Mouse (Mus musculus) adrenal gland, adult 8-10 months (tissue): ENCODE measurements around the gene Tomm40l. TPM values are rescaled to one million over a fixed set of nuclear protein-coding genes. Genes with fewer than 3 reads are reported as not detected.

Experiments used
- DNase-seq: peaks from one replicate; pipeline ENCODE4 v3.0.0; 2022
- total RNA-seq, 4 experiments: library from RNA; stranded (reverse); gene quantifications; 2 replicates each; pipeline ENCODE4 v1.2.4; 2022

Tomm40l gene
- total RNA-seq, 4 experiments from 2014 or later: 39.1 to 49.2 (median 46.0) TPM

DNA sequence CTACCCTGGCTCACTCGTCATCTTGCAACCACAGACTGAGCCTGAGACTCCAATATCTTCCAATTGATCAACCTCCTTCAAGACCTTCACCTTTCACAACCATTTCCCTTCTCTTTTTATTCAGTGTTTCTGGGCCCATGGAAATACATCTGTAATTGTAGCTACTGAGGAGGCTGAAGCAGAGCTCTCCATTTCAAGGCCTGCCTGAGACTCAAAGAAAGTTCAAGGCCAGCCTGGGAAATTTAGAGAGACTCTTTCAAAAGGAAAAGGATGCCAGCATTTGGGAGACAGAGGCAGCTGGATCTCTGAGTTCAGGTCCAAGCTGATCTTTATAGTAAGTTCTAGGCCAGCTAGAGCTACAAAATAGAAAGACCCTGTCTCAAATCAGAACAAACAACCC, 5.6 kb upstream of the Tomm40l start:
- DNase-seq: no peak

- DNase-seq: no peak
Observed at GRCm38 (mm10) chr1:171226780-171227179, 4.5 kb upstream of the Tomm40l start.

DNA sequence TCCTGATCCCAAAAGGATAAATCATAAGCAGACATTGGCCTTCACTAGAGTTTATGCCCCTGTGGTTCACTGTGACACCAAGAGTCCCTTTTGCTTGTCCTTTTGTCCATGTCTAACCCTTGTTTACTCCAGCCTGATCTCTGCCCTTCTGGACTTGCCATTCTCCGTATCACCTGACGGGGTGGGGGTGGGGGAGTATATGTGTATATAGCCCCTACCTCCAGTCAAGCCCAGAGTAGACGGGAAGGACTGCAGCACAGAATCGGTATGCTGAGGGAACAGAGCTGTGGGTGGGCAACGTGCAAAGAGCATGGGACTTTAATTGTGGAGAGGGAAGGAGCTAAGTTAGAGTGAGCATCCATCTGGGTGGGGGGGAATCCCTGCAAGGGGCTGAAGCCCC, 2.5 kb upstream of the Tomm40l start, which contains the start of gene Apoa2:
Gene Apoa2 (plus strand): TSS at position 198 of the 400 bp plus-strand sequence.
- DNase-seq: no peak

DNA sequence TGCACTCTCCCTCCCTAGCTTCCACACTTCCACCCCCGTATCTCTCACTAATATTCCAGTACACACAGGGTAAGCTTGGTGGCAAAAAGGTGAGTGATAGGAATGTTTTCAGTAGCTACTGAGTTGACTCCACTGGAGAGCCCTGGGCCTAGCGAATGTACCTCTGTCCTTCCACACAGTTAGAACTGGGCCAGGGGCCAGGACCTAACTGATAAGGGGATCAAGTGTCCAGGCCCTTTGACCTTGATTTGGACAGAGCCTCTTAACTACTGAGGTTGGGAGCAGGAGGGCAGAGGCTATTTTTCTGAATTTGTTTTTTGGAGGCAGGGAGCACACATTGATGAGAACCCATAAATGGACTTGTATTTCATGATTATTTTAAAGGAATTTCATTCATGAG, 1.5 kb upstream of the Tomm40l start:
- peak; percentile 82 for DNase-seq

DNA sequence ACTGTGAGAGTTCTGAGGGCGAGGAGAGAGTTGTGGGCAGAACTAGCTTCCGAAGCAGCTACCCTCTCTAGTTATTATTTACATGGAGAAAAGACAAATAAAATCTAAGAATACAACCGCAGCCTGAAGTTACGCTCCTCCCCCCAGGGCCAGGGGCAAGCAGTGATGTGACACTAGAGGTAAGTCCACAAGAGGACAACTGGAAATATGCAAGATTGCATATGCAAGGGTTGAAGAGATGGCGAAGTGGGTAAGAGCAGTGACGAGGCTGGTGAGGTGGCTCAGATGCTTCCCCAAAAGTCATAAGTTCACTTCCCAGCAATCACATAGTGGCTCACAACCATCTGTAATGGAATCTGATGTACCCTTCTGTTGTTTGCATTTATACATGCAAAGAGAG, 854 bp upstream of the Tomm40l start:
- DNase-seq: no peak

- DNase-seq: no peak
Observed at GRCm38 (mm10) chr1:171221281-171222193, 777 bp downstream of the Tomm40l start.

DNA sequence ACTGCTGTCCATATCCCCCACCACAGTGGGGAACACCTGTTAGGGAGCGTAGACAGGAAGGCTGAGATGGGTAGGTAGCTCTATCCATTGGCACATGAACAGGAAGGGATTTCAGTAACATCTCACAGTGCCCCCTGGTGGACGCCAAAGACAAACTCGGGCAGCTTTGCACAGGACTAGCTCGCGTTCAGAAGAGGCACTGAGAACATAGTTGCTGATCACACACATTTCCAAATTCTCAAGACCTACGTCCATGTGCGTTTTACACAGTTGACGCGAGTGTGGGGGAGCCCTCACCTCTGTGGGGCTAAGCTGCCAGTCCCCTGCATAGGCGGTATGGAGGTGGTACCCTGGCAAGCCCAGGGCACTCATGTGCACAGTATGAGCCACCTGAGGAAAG, 1.4 kb downstream of the Tomm40l start:
- DNase-seq: peak; percentile 78

DNA sequence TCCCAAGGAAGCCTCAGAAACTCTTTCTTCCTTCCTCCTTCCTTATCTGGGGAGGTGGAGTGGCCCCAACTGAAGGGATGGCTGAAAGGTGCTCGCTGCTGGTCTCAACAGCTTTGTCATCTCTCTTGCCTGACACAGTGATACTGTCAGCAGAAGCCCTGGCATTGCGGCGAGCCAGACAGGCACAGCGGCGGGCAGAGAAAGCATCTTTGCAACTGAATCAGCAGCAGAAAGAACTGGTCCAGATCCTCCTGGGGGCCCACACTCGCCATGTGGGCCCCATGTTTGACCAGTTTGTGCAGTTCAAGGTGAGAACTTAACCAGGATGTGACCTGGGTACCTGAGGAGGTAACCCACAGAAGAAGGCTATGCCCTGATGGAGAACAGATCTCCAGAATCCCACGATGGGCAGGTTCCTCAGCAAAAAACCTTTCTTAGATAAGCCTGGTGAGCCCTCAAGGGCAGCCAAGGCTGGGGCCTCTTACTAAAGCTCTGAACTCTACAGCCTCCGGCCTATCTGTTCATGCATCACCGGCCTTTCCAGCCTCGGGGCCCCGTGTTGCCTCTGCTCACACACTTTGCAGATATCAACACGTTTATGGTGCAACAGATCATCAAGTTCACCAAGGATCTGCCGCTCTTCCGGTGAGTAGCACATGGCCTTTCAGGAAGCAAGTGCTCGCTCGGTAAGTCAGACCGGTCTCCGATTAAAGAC, 5.9 kb downstream of the Tomm40l start:
- DNase-seq: no peak

GRCm38 (mm10) chr1:171213801-171214496, 8.4 kb downstream of the Tomm40l start, which contains the start of gene Nr1i3:
Nr1i3 (plus strand) TSS chr1:171213970.
- DNase-seq: no peak

DNA sequence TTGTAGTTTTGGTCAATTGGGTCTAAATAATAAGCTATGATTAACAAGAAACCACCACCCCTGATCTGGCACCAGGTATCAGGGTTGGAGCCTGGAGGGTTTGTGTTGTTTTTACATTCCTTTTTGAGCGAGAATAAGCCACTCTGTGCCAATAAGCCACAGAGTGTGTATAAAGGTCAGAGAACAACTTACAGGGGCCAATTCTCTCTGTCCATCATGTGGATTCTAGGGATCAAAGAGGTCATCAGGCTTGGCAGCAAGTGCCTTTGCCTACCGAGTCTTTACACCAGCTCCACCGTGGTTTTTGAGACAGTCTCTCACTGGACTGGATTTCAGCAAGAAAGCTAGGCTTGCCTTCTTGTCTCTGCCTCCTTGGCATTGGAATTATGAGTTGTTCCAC, 9.5 kb downstream of the Tomm40l start:
- no peak for DNase-seq

DNA sequence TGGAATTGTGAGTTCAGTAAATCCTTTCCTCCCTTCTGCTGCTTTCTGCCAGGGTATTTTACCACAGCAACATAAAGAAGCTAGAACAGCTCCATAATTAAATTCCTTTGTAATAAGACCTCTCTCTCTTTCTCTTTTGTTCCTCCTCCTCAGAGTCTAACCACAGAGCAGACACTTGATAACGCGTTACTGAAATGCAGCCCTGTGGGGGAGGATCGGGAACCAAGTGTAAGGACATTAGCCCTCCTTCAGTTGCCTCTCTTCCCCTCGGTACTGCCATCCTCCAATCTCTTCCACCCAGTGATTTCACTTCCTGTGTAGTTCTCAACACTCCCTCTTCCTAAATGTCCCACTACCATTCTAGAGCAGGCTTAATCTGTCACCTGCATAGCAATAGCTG, 12.9 kb downstream of the Tomm40l start:
- DNase-seq: no peak

GRCm38 (mm10) chr1:171205704-171206493, 16.4 kb downstream of the Tomm40l start:
- DNase-seq: no peak

GRCm38 (mm10) chr1:171204249-171204644, 18.1 kb downstream of the Tomm40l start:
- DNase-seq: no peak

DNA sequence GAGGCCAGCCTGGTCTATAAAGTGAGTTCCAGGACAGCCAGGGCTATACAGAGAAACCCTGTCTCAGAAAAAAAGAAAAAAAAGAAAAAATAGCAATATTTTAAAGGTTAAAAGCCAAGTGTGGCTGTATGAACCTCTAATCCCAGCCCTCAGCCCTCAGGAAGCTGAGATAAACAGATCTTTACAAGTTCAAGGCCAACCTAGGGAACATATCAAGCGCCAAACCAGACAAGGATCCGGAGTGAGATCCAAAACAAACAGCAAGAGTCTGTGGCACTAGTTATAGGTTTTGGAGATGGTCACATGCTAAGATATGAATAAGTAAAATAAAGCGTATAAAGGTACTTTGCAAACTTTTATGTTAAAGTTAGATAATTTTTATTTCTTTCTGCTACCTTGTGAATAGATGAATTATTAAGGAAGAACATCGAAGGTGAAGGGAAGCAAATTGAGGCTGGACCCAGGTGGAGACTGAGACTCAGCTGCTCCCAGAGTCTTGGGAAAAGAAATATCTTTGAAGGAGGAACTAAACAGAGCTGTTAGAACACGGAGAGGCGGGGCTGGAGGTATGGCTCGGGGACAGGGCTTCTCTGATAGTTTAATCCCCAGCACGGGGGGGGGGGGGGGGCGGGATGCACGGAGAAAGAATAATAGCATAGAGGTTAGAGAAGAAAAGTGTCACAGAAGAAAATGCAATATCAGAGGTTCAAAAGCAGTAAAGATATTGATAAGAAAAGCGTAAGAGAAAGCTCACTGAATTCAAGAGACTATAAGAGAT, 18.7 kb downstream of the Tomm40l start:
- no peak for DNase-seq

DNA sequence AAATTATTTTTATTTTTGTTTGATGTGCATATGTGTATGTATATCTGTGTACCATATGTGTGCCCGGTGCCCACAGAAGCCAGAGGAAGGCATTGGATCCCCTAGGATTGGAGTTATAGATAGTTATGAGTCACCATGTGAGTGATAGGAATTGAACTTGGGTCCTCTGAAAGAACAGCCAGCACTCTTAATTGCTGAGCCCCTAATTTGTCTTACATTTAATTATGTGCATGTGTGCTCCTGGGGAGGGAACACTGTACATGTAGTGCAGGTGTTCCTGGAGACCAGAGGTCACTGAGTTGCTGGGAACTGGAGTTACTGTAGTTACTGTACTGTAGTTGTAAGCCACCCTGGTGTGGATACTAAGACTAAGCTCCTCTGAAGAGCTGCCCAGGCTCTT, 21.5 kb downstream of the Tomm40l start:
- no peak for DNase-seq

DNA sequence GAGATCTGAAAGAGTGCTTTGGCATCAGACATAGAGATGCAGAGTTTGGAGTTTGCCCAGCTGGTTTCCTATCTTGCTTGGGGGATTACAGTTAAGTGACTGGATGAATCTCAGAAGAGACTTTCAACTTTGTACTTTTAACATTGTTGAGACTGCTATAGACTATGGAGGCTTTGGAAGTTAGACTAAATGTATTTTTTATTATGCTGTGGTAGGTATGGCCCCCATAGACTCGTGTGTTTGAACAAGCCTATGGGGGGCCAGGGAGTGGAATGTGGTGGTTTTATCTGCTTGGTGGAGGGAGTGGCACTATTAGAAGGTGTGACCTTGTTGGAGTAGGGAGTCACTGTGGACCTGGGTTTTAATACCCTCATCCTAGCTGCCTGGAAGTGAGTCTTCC, 22.8 kb downstream of the Tomm40l start:
- no peak for DNase-seq

- DNase-seq: peak; percentile 68
Observed at GRCm38 (mm10) chr1:171195887-171196397, 26.4 kb downstream of the Tomm40l start, which contains the start of gene Pcp4l1. Pcp4l1 (minus strand) TSS chr1:171196268.

DNA sequence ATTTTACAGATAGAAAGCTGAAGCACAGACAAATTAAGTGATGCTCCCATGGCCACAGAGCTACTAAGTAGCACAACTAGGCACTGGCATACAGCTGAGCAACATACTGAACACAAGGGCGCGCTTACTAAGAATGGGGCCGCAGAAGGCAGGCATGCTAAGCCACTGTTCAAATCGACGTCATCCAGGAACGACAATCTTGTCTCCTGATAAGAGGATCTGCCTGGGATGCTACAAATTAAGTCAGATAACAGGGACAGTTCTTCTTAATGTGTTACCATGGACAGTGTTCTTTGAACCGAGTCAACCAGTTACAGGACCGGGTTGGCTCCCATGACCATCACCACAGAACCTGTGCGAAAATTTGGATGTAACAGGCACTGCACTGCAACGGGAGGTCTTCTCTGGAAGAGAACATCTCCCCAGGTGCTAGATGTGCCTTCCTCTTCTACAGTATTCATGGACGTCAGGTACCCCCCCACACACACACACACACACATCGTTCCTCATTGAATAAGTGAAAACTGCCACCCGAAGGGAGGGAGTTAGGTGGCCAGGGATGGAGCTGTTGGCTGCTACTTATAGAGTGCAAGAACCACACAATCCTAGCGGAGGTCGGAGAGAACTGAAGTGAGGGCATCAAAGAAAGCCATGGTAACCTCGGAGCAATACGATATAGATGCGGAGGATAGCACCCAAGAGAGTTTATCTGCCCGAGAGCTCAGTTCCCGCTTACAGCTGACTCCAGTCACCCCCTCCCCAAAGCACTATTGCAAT, 27.1 kb downstream of the Tomm40l start:
- DNase-seq: no peak

DNA sequence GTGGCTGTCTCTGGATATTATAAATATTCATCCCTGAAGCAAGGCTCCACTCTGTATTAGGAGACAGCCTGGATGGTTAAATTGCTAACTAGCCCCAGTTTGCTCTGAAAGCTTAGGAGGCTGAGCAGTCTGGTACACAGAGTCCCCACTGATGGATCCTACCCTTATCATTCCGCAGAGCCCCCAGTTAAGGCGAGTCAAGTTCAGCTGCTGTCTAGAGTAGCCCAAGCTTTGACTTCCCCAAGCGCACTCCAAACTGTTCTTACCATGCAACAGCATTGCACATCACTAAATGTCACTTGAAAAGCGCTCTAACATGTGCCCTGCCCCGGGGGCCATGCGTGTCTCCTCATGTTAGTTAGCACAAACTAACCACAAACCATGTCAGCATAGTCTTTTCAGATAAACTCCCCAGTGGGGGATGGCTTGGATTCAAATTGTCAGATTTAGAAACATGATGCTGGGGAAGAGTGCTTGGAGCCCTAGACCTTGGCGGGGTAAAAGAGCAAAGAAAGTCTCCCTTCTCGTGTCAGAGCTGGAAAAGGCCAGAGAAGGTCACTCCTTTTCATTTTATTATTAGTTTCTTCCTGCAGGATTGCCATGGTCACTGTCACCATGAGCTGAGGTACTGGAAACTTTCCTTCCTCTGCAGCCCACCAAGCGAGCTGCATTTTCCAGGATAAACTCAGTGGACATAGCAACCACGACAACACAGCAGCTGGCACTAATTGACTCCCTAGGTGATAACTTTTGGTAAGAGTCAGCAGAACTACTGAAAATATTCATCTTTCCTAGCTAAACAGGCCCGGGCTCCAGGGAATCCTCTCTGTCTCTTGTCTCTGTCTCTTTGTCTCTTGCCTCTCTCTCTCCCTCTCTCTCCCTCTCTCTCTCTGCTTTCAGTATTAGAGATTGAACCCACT, 28.1 kb downstream of the Tomm40l start:
- DNase-seq: no peak
